Mouse (Mus musculus) thymus, postnatal 4 days (tissue): ENCODE data around the gene Foxa2.

ENCODE experiments used
- DNase-seq: peaks from one replicate; pipeline ENCODE4 v3.0.0; 2021

The Foxa2 gene

DNA sequence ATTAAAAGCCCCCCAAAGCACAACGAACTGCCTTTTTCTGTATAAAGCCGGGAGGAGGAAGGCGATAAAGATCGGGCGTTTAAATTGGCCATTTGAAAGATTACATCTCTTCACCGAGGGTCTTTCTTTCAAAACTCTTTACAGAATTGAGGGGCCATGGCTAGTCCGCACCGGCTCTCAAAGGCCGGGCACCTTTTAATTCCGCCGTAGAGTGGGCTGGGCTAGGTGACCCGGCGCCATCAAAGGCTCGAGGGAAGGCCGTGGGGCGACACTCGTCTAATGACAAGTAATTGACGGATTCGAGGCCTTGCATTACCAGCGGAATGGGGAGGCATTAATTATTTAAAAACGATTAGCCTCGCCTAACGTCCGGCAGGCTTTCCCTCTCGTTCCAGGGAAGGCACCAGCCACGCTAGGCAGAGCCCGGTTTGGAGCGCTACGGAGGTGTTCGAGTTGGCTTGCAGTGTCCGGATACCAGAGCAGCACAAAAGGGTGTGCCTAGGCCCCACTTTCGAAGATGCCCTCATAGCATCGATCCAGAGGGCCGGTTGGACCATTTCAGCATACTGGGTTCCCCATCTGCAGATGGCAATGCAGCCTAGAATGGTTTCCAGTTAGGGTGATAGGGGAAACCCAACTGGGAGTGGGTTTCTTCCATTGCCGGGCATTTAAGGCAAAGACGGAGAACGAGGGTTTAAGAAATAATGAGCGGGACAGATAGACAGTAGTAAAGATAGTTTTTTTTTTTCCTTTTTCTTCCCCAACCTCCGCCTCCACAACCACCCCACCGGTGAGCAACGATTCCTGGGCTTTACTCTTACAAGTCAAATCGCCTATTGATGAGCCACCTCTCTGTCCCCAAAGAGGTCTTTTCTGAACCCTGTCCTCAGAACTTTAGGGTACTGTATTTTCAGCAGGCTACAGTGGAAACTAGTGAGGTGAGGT lies 8.1 kb downstream of the Foxa2 start:
- no peak for DNase-seq

DNA sequence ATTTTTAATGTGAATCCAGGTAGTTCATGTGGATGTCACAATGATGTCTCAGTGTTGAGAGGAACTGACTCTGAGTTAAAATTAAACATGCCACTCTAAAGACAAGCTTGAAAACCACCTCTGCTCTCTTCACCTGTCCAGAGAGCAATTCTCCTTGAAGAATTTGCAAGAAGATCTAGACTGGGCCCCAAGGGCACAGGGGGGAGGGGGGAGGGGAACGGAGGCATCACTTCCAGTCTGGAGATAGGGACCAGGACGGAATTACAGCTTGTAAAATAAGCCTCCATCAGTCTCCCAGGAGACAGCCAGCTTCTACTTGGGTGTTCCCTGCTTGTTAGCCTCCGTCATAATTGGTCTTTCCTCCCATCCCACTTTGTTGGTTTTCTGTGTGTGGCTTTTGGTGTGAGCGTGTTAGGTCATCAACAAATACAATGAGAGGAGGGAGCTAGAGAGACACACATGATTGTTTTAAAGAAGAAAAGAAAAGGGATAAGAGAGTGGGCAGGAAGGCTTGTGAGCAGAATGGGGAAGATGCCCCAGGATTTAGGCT lies 10.1 kb downstream of the Foxa2 start:
- DNase-seq: no peak

DNA sequence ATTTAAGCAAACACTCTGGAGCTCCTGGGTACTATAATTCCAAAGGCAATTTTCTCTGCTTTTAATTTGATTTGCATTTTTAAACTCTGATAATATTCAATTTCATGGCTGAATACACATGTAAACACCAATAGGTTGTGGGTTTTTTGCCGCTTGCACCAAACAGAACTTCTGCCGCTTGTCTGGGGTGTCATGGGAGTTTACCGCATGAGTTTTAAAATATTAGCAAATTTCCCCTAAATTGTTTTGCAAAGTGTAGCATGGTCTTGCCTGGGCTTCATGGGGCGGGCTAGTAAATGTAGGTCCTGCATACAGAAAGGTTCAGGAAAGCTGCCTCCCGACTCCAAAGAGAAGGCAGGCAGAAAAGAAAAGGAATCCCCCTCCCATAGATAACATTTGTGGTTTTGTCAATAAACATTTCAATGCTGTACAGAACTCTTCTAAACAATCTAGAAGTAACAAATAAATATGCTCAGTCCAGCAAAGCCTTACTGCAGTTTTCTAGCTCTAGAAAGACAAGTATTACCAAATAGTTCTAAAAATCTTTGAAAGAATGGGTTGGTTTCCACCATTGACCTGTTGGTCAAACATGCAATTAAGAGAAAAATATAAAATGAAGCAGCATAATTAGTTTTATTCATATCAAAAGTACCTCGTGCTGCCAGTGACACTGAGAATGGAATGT lies 15.6 kb downstream of the Foxa2 start:
- no peak for DNase-seq

DNA sequence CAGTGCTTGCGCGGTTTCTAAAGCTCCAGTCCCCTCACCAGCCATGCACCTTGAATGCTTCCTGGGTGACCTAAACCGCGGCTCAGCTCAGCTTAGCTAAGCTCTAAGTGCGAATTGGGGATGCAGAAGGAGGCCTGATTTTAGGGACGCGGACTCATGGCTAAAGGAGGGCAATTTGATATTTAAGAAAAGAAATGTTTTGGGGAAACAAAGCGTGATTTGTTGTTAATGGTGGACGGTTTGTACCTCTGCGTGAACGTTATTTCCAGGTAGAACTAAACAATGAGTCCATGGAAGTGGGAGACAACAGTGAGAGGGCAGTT lies 16.2 kb downstream of the Foxa2 start:
- DNase-seq: no peak

DNA sequence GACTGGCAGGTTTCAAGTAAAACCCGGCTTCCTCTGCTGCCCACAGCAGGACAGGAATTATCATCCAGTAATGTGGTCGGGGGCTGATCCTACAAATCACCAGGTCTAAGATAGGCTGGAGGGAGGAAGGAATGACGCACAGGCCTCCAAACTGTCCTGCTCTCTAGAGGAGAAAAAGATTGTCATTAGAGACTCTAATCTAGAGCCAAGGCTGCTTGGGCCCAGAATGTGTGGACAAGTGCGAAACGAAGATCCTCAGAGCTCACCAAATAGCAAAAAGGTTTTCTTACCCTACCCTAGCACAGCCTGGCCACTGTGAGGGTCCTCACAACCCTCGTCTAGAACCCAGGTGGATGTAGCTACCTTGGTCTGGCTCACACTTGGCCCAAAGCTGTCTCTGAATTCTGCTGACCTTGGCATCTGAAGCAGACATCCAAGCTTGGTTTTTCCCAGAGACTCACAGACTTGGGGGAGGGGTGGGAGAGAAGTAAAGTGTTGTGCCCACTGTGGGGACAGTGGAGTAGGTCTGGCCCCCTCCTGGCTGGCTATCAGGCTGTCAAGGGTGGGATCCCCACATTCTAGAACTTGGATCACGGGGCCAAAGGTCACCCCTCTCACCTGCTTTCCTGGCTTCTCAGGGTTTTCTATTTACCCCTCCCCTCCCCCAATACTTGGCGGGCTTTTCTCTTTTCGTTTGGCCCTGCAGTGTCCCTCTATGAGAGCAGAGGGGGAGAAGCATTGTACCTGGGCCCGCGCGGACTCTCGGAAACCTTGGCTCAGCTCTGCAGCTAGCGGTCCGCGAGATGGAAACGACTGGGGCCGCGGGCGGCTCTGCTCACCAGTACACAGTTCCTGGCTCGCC lies 16.8 kb downstream of the Foxa2 start:
- DNase-seq: no peak

DNA sequence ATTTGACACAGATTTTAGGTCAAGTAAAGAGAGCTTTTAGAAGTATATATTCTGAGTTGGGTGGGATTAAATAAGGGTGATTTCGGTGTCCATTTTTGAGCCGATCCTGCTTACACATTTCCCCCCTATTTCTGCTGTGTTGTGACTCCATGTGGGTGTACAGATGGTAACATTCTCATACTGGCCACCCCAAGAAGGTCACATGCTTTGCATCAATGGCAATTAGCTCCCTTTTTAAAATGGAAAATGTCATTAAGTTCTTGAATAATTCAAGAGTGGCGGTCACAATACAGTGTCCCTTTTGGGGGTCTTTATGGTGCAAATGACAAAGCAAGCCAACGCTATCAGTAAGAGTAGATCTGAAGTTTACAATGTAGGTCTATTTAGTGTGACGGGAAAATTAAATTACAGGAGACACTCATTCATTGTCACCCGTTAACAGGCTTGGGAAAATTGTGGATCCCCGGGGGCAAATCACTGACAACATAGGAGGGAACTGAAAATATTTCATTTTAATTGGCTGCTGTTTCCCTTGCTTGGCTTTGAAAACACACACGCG lies 17.6 kb downstream of the Foxa2 start:
- no peak for DNase-seq

DNA sequence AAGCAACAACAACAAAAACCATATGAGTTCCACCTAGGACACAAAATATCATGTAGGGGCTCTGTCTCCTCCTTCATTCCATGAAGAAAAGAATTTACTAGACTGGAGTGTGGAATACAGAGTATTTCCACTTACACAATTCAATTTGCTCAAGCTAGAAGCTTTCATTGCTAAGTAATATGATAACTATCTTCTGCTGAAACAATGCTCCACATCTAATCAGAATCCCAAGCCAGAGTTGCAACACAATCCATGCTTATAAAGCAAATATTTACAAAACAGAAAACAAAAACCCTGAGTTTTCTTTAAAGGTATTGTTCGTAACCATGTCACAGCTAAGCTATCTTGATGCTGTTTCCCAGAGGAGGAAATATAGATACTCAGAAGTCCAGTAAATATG lies 20.4 kb downstream of the Foxa2 start:
- DNase-seq: no peak

DNA sequence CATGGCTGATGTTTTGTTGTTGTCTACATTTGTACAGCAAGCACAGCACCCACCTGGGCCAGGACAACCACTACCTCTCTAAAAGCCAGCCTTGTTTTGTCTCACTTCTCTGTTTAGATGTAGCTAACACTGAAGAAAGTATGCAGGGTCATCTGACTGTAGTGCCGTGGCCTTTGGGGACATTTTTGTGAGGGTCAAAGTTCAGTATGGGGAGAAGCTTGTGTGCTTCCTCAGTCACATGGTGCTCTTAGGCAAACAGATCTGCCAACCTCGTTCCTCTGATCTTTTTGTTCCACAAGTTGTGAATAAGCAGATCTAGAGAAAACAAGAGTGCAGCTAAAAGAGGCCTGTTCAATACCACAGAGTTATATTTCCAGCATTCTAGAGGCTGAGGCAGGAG lies 21.3 kb downstream of the Foxa2 start:
- no peak for DNase-seq

DNA sequence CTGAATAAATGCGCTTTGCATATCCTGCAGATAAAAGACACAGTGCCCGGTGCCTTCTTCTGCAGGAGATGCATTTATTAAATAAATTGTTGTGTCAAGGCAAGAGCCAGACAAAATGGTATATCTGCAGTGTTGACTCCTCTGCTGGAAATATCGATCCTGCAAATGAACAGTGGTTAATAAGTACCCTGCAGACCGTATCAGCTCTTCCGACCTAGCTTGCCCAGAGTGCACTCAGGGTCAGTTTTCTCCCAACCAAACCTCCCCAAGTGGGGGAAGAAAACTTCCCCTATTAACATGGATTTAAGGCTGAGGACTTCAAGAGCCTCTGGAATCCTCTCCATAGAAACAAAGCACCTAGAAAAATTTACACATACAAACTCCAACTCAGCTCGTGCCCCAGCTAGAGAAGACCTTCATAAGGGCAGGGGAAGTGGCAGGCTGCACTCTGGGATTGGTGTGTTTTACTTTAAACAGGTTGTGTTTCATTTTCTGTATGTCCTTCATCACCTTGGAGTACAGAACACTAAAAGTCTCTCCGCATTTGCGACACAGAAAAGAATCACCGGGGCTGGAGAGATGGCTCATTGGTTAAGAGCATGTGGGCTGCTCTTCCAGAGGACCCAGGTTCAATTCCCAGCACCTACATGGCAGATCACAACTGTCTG lies 22.4 kb downstream of the Foxa2 start:
- no peak for DNase-seq

DNA sequence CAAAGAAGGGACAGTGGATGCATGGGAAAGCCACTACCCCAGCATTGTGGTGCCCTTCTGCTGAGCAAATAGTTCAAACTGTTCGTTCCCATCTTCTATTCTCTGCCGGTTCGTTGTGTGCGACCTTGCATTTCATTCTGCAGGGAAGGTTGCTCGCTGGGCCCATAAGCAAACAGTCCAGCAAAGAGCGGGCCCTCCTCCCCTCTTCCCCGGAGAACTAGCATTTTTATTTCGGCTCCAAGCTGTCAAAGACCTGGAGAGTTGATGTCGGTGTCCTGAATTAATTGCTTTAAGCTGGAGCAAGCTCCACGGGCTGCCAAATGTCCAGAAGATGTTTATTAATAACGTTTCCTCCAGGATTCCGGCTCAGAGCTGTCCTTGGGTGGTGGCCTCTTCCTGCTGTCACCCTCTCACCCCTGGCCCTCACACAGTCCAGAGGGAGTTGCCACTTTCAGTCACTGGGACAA lies 23.4 kb downstream of the Foxa2 start:
- DNase-seq: no peak

DNA sequence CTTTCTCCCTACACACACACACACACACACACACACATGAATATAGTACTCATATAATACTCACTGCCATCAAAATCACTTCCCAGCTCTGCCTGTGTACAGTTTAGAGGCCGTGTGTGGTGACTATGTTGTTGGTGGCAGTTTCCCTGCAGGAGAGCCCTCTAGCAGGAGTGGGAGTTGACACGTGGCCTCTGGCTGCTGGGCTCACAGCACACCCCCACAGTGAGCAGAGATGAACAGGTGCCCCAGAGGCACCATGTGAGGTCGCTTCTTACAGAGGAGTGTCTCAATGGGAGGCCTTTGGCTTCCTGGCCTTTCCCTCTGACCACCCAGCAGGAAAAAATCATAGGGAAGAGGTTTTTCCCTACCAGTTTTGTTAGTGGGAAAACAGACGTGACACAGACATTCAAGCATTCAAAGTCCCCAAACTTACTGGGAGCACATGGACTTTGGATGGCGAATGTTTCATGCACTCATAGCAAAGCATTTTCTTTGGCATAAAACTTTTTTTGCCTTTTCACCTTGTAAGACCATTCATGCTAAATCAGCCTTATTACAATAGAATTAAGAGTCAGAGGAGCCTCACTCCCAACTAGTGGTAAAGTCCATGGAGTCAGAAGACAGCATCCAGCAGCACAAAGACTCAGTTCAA lies 24.7 kb downstream of the Foxa2 start:
- no peak for DNase-seq

DNA sequence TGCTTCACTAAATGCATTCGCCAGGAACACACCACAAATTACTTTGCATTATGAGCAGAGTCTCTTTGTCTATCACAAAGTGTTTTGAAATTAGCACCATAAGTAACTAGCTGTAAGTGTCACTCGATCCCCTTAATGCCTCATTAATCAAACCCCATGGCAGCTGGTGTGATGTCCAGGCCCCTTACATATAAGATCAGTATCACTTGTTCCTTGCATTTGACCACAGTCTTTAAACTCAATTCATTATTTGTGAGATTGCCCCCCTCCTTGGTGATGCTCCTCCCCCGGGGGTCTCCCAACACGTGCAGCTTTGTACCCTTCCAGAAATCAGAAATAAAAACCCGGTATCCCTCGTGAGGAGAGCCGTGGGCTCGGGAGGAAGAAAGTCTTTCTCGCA lies 25.8 kb downstream of the Foxa2 start:
- DNase-seq: no peak

DNA sequence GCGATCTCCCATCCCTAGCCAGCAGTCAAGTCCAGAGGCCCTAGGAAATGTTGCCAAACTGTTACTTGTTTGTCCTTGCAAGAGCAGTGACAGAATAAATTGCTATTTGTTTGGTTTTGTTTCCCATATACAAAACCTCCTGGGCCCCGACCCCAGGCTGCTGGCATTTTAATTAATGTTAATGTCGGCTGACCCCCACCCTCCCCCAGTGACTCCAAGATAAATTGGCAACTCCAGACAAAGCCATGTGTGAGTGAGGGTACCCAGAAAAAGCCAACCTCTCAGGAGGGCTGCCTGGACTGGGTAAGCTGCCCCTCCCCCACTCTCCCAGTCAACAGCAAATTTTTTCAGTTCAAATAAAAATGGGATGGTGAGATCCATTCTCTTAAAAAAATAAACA lies 26.6 kb downstream of the Foxa2 start:
- DNase-seq: no peak

DNA sequence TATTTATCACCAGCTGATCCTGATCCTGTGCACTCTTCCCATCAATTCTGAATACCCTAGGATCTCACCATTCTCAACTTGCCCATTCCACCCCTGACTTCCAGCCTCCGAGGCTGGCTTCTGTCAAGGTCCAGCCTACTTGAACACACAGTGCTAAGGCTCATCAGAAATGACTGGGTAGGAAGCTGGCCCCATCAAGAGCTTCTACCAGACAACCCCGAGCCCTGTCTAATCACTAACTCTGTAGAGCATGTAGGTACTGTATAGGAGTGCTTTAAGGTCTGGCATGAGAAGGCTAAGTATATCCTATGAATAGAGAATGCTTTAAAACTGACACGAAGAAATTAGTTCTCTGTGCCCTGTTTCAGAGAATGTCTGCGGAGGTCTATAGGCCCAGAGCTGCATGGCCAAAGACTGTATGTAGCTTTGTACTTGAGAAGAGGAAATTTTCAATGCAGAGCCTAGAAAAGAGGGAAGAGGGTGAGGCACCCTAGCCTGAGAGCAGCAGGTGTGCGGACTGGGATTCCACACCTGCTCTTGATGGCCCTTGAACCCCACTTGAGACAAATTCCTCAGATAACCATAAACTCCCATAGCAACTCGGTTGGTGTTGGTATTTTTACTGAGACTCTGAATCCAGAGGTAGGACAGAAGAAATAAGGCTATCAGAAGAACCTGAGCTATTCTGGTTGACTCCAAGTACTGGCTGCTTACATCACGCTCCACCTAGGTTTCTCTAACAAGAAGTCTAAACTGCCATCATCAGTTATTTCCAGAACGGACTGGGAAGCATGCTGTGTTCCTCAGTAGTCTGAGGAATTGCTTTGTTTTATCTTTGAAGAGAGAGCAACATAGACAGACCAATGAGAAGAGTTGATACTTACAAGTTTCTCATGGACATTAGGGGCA lies 28.7 kb downstream of the Foxa2 start:
- DNase-seq: no peak

DNA sequence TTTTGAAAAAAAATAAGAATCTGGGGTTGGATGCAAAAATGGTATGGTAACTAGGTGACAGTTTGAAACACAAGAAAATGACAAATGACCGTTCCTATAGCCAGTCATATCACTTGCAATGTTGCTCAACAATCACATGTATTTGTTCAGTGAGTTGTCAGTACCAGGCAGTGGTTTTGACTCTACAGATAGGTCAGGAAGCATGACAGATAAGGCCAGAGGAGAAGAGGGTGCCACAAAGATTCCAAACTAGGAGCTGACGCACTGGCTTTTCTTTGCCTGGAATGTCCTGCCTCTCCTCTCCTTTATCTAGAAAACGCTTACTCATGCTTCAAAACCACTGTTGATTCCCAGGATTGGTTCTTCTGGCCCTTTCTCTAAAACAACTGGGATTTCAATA lies 33.4 kb downstream of the Foxa2 start:
- no peak for DNase-seq

DNA sequence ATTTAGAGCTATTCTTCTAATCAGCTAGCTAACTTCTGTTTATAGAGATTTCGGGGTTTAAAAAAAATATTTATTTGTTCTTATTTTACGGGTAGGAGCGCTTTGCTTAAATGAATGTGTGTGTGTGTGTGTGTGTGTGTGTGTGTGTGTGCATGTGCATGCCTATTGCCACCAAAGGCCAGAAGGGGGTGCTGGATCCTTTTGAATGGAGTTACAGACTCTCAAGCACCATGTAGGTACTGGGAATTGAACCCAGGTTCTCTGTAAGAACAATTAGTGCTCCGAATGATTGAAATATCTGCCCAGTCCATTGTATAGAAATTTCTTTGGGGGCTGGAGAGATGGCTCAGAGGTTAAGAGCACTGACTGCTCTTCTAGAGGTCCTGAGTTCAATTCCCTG lies 37.7 kb downstream of the Foxa2 start:
- DNase-seq: no peak

DNA sequence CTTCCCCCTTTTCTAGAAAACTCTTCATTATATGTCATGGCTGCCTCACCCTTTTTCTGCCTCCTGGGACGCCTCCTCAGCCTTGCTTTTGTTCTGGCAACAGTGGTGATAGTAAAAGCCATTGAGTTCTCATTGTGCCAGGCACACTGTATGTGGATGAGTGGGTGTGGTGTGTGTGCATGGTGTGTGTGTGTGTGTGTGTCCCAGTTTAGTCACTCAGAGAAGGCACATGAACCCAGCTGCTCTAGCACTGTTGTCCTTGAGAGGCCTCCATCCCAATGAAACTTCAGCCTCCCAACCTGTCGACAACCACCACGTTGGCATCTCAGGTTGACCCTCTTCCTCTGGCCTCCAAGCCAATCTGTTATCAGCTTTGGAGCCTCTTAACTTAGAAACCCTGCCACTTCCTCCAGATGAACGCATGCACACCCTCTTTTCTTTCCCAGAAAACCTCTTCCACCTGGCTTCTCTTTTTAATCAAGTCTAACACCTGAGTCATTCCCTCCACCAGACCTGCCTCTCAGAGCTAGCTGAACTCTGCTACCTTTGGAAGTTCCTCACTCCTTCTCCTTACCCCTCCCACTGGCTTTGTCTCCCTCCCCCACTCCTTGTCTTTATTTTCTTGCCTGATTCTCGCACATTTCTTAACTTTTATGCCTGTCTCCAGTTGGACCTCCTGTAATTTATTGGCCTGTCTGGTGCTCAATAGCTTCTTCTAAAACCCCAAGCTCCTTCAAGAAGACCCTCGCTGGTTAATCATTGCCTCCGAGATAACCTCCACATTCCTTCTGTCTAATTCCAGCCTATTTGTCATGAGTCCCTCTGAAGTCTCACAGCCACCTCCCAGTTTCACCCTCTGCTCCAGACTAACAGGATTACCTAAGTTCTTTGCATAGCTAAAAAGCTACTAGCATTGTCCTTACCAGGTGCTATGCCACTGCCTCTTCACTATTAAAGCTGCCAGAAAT lies 41.9 kb downstream of the Foxa2 start:
- no peak for DNase-seq

DNA sequence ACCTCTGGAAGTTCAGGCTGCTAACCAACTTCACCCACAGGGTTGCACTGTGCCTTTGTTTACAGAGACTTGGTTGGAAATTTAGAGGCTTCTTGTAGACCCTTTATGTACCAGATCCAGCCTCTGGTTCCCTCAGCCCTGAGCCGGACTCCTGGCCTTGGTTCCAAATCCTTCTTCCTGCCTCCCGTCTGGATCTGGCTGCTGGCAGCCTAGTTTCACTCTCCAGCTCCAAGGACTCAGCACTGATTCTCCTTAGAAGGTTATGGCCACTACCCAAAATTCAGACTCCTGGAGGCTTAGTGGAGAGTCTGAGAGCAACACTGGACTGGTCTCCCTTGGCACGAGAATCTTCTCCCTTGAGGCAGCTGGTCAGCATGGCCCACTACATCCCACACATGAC lies 43.3 kb downstream of the Foxa2 start:
- no peak for DNase-seq

DNA sequence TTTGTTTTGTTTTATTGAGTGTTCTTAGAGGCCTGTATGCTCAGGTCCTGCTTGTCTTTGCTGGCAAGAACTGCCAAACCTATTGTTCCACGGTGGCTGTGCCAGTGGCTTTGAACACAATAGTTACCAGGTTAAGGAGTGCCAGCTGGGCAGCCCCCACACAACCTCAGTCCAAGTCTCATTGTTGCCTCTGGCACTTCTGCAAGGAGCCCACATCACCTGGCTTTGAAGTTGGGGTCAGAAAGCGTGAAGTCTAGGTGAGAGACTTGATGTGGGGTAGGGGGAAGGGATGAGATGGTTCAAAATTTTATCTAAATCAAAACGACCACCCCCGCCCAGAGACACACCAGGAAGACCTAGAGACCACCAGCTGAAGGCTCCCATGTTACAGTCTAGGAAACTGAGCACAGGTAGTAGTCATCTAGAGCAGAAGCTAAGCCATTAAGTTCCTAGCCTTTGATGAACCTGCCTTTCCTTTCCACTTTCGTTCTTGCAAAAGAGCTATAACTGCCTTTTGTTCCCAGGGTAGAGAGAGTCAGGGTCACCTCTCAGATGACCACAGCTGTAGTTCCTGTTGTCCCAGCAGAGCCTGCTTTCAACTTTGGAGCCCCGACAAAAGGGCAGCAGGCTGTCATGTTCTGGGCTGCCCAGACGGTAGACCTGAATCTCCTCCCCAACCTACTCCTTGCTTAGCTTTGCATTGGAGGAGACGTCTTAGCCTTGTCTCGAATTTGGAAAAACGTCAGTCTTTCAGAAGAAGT lies 48.4 kb downstream of the Foxa2 start:
- DNase-seq: no peak
